Mouse (Mus musculus): ENCODE data around the gene Snx33.
"Not testable (repeated sequence)": the region's sequence is repeated elsewhere in the genome, so short reads cannot be mapped to it uniquely, and the experiment has no call there.

Gene Snx33

GRCm38 (mm10) chr9:56928041-56928811, at the start of gene Snx33:
TSS of gene Snx33 (minus strand) at chr9:56928371.
- peak; percentile 96 for DNase-seq

- no peak for DNase-seq
Observed at GRCm38 (mm10) chr9:56975199-56975598, 47.0 kb upstream of the Snx33 start.

DNA sequence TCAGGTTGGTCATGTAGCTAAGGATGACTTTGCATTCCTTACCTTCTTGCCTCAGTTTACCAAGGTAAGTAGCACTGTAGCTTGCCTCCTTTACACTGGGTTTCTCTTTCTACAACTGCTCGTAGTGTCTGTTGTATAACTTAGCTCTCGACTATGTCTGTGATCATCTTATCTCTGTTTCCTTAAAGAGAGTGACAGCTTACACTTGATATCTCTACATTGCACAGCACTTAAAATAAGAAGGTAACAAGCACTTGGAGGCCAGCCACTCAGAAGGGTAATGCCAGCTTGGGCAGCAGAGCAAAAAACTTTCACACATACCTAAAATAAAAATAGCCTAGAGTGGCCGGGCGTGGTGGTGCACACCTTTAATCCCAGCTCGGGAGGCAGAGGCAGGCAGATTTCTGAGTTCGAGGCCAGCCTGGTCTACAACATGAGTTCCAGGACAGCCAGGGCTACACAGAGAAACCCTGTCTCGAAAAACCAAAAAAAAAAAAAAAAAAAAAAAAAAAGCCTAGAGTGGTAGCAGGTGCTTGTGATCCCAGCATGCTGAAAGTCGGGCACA, 45.9 kb upstream of the Snx33 start:
- DNase-seq, result no peak

DNA sequence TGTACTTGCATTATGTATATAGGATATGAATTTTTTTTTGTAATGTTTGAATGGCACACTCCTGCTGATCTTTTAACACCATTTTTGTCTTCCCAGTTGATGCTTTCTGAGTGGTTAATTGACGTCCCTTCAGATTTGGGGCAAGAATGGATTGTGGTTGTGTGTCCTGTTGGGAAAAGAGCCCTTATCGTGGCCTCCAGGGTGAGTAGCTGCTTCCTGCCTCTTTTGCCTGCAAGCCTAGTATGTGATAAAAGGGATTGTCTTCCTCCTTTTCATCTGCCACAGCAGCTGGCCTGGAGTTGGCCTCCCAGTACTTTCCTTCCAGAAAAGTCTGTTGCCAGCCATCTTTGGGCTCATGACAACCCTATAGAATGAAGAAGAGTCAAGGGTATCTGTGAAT, 42.0 kb upstream of the Snx33 start:
- DNase-seq, result no peak

- no peak for DNase-seq
Observed at GRCm38 (mm10) chr9:56961591-56961990, 33.4 kb upstream of the Snx33 start.

DNA sequence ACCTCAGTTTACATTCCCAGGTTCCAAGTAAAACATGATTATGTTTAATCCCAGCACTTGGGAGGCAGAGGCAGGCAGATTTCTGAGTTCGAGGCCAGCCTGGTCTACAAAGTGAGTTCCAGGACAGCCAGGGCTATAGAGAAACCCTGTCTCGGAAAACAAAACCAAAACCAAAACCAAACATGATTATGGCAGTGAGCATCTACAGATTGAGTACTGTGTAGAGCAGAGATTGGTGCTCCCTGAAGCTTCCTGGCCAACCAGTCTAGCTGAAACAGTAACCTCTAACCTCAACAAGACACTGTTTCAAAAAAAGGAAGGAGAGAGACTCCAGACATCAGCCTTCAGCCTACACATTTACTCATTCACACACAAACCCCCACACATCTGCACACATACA, 30.5 kb upstream of the Snx33 start:
- no peak for DNase-seq

DNA sequence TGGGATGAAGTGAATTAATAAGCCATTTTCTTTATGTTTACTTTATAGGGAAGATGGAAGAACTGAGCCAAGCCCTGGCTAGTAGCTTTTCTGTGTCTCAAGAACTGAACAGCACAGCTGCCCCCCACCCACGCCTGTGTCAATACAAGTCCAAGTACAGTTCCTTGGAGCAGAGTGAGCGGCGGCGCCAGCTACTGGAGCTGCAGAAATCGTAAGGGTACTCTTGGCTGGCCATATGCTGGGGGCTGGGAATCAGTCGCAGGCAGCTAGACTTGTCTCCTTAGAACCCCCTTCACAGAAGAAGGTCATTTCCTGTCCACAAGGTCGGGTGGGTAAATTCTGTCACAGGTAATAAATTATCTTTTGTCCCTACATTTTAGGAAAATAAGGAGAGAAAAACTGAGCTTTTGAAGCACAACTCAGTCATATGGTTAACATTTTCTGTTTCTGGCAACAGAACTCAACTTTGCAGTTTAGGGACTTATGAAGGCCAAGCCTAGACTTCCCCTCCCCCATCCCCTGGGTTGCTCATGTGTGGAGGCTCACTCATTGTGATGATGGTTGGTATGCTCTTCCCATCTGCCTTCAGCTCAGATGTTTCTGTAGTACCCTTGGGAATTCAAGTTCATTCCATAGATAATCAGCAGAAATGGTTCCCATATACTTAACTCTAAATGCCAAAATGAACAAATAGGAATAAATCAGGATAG, 28.9 kb upstream of the Snx33 start:
- no peak for DNase-seq

DNA sequence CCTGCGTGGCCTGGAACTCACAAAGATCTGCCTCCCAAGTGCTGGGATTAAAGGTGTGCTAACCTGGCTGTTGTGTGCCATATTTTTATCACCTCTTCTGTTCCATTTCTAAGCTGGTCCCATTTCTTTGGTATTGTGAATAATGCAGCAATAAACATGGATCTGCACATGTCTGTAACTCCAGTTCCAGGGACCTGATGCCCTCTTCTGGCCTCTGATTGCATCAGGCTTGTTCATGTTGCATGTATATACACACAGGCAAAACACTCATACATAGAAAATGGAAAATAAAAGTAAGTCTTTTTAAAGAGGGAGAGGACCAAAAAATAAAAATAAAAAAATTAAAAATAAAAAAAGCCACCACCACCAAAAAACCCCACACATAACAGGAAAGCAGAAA, 25.4 kb upstream of the Snx33 start:
- no peak for DNase-seq

- DNase-seq, result peak; percentile 99
Observed at GRCm38 (mm10) chr9:56950414-56951400, 22.5 kb upstream of the Snx33 start, which contains the start of gene Snupn. TSS of gene Snupn (plus strand) at chr9:56950878.

DNA sequence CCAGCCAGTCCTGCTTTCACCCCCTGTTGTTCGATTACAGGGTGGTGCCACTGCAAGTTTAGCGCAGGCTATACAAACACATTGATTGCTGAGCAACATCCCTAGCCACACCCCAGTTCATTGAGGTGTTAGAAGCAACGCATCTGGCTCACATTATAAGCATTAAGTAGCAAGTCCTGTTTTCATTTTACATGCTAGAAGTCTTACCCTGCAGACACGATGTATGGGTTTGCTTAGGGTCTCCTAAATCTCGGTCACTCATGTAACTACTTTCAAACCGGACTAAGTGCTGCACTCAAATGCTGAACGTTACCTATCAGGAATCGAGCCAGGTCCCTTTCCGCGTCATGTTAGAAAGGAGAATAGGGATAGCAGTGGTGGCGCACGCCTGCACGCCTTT, 21.6 kb upstream of the Snx33 start:
- DNase-seq, result no peak

DNA sequence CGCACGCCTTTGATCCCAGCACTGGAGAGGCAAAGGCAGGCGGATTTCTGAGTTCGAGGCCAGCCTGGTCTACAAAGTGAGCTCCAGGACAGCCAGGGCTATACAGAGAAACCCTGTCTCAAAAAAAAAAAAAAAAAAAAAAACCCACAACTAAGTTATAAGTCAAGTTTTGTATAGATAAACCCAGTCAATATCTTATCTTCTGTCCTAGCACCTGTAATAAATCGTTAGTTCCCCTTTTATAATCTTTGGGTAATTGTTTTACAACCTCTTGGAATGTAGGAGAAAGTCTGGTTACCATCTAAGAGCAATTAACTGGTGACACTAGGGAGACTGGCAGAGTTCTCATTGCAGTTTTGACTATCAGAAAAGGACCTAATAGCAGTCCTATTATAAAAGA, 20.5 kb upstream of the Snx33 start:
- not testable (repeated sequence) for DNase-seq

GRCm38 (mm10) chr9:56947481-56947880, 19.3 kb upstream of the Snx33 start:
- DNase-seq, result peak; percentile 56

GRCm38 (mm10) chr9:56938374-56938773, 10.2 kb upstream of the Snx33 start:
- DNase-seq, result peak; percentile 73

DNA sequence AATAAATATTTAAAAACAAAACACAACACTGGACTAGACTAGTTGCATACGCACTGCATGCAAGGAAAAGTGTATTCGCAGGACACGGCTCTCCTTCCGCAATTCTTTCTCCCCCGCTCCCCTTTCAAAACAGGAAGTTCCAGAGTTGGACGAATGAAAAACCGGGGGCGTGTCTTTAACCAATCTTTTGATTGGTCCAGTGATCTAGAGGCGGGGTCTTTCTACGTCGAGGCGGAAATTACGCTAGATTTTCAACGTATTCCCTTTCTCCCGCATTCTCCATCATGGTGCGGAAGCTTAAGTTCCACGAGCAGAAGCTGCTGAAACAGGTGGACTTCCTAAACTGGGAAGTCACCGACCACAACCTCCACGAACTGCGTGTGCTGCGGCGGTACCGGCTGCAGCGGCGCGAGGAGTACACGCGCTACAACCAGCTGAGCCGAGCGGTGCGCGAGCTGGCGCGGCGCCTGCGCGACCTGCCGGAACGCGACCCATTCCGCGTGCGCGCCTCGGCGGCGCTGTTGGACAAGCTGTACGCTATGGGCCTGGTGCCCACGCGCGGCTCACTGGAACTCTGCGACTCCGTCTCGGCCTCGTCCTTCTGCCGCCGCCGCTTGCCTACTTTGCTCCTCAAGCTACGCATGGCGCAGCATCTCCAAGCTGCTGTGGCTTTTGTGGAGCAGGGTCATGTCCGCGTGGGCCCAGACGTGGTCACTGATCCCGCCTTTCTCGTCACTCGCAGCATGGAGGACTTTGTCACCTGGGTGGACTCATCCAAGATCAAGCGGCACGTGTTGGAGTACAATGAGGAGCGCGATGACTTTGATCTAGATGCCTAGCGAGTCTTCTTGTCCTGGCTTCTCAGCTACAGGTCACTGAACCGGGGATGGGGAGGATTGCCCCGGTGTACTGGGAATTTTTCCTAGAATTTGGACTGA, 9.3 kb upstream of the Snx33 start, which contains the start of gene Imp3:
TSS of gene Imp3 (plus strand) at position 253 of the 938 bp plus-strand sequence.
- peak; percentile 98 for DNase-seq

GRCm38 (mm10) chr9:56936861-56937222, 8.7 kb upstream of the Snx33 start:
- no peak for DNase-seq

- no peak for DNase-seq
Observed at GRCm38 (mm10) chr9:56930556-56930955, 2.4 kb upstream of the Snx33 start.

GRCm38 (mm10) chr9:56929496-56929895, 1.3 kb upstream of the Snx33 start:
- no peak for DNase-seq

DNA sequence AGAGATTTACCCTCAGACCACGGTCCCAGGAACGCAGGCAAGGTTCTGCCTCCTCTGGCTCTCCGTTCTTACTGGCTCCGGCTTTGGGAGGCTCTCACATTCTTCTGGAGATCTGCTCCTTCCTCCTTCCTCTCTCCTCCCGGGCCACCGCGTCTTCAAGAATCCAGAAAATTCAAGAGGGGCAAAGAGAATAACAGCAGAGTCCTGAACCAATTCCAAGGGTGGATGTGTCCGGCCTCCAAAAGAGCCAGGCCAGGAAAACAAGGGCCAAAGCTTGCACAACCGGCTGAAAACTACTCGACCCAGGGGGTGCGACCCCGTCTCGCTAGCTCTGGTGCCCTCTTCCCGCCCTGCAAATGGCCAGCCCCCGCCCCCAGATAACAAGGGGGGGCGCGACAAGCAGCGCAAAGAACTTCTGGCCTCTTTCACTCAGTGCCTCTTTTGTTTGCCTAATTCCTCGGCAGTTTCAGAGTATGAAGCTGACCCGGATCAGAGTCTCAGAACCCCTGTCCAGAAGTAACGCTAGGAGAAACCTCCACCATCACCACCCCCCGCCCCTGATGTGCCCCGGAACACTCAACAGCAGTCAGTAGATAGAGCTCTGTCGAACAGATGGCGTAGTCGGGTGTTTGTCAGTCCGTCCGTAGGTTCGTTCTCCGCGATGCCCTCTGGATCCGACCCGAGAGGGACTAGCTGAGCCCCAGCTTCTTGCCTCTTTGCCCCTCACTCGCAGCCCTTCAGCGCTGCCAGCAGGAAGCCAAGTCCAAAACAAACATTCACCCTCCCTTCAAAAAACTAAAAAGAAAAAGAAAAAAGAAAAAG, 769 bp downstream of the Snx33 start:
- DNase-seq, result peak; percentile 76

DNA sequence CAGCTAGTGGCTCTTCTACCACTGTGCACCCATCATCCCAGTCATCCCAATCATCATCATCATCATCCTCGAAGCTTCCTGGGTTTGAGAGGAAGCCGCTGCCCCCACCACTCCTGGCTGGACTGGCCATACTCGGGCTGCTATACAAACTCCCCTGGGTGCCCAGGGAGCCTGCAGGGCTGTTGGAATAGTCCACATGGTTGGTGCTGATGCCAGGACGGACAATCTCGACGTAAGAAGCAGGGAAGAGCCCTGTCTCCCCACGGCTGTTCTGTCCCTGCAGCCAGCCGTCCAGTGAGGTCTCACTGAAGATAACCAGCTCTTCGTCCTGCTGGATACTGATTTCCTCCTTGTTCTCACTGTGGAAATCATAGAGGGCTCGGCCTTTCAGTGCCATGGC, 1.8 kb downstream of the Snx33 start:
- DNase-seq, result no peak

DNA sequence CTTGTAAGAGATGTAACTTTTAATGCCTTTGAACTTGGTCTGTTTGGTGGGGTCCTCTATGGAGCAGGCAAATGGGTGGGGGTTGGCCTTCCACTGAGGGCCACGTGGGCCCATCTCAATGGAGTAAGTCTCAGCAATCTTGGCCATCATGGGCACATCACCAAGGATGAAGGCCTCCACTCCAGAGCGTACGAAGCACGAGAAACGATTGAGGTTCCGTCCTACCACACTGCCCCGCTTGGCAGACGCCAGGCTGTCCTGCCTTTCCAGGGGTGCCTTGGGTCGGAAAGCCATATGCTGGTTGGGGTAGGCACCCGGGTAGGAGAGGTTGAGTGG, 2.2 kb downstream of the Snx33 start:
- DNase-seq, result no peak

Measured in lung, postnatal 36 days (tissue).